Mouse (Mus musculus) E14TG2a.4 (cell line): ENCODE results near the gene Sfxn1.
A peak's percentile ranks its signal among the peaks of the same experiment; 100 is the strongest.

Source experiments
- H3K27me3 ChIP-seq: 2 replicates; pipeline ENCODE4 v1.6.1; 2014; ENCODE audit warnings: low read length, control low read depth; ENCODE audit not compliant: insufficient read depth
- H3K36me3 ChIP-seq: 2 replicates; pipeline ENCODE4 v1.6.1; 2014; ENCODE audit warnings: low read length, control low read depth; ENCODE audit not compliant: insufficient read depth
- H3K4me1 ChIP-seq: replicated peaks from 2 replicates; pipeline ENCODE4 v1.6.1; 2014; ENCODE audit warnings: low read depth, low read length, control low read depth
- H3K4me3 ChIP-seq: replicated peaks from 2 replicates; pipeline ENCODE4 v1.5.1; 2014; ENCODE audit warnings: mild to moderate bottlenecking, low read length
- H3K9me3 ChIP-seq: 2 replicates; pipeline ENCODE4 v1.6.1; 2014; ENCODE audit warnings: low read length, control low read depth
- CTCF ChIP-seq: conservative IDR thresholded peaks from 2 replicates; pipeline ENCODE4 v1.5.1; 2014; ENCODE audit warnings: low read length
- NANOG ChIP-seq: IDR thresholded peaks from 2 replicates; pipeline ENCODE4 v1.6.1; 2014; ENCODE audit warnings: borderline replicate concordance, low read length, mixed read lengths
- POU5F1 ChIP-seq: IDR thresholded peaks from 2 replicates; pipeline ENCODE4 v1.6.1; 2014; ENCODE audit warnings: low read length, borderline replicate concordance

The Sfxn1 gene

GRCm38 (mm10) chr13:54051641-54052040, 20.0 kb upstream of the Sfxn1 start:
- no peak for TF ChIP-seq POU5F1
- TF ChIP-seq CTCF = no peak
- no peak for TF ChIP-seq NANOG
- Histone ChIP-seq H3K36me3 (no peaks in the 10 kb centered on the region), H3K27me3 (peaks cover 49% of the 10 kb centered on the region), H3K4me3 (no peak overlapping the region), H3K4me1 (peaks cover 14% of the 10 kb centered on the region), H3K9me3 (no peaks in the 10 kb centered on the region)

GRCm38 (mm10) chr13:54054962-54055361, 16.7 kb upstream of the Sfxn1 start:
- peaks cover 14% of the 10 kb centered on the region for H3K4me1 ChIP-seq
- no peaks in the 10 kb centered on the region for H3K9me3 ChIP-seq
- H3K4me3 ChIP-seq = peak overlapping the region; percentile 81
- TF ChIP-seq CTCF (no peak), POU5F1 (no peak), NANOG (no peak)
- no peaks in the 10 kb centered on the region for H3K36me3 ChIP-seq
- H3K27me3 ChIP-seq = peaks cover 59% of the 10 kb centered on the region

GRCm38 (mm10) chr13:54055448-54055861, 16.2 kb upstream of the Sfxn1 start, which contains the start of gene Drd1:
TSS of gene Drd1 (minus strand) at chr13:54055705.
- H3K9me3 ChIP-seq = no peaks in the 10 kb centered on the region
- peaks cover 14% of the 10 kb centered on the region for H3K4me1 ChIP-seq
- H3K27me3 ChIP-seq = peaks cover 58% of the 10 kb centered on the region
- no peaks in the 10 kb centered on the region for H3K36me3 ChIP-seq
- TF ChIP-seq POU5F1 (no peak), CTCF (peak; percentile 67)
- H3K4me3 ChIP-seq = peak within 1 kb of the TSS; percentile 81

- H3K4me3 ChIP-seq = no peak overlapping the region
- no peaks in the 10 kb centered on the region for H3K9me3 ChIP-seq
- TF ChIP-seq POU5F1 (no peak), CTCF (no peak), NANOG (no peak)
- no peaks in the 10 kb centered on the region for H3K4me1 ChIP-seq
- peaks cover 33% of the 10 kb centered on the region for H3K27me3 ChIP-seq
- no peaks in the 10 kb centered on the region for H3K36me3 ChIP-seq
Measured at GRCm38 (mm10) chr13:54062068-54062467, 9.6 kb upstream of the Sfxn1 start.

- H3K27me3 ChIP-seq = peaks cover 25% of the 10 kb centered on the region
- no peaks in the 10 kb centered on the region for H3K9me3 ChIP-seq
- no peak overlapping the region for H3K4me3 ChIP-seq
- peaks cover 12% of the 10 kb centered on the region for H3K4me1 ChIP-seq
- no peaks in the 10 kb centered on the region for H3K36me3 ChIP-seq
- TF ChIP-seq NANOG (no peak), CTCF (peak; percentile 62)
Measured at GRCm38 (mm10) chr13:54063292-54063691, 8.4 kb upstream of the Sfxn1 start.

GRCm38 (mm10) chr13:54066081-54066746, 5.5 kb upstream of the Sfxn1 start:
- Histone ChIP-seq H3K9me3 (no peaks in the 10 kb centered on the region), H3K4me3 (no peak overlapping the region), H3K27me3 (peaks cover 36% of the 10 kb centered on the region), H3K4me1 (peaks cover 26% of the 10 kb centered on the region), H3K36me3 (no peaks in the 10 kb centered on the region)
- TF ChIP-seq POU5F1 (no peak), CTCF (no peak), NANOG (no peak)

GRCm38 (mm10) chr13:54067617-54068166, 4.0 kb upstream of the Sfxn1 start:
- Histone ChIP-seq H3K4me1 (peaks cover 31% of the 10 kb centered on the region), H3K27me3 (peaks cover 36% of the 10 kb centered on the region), H3K36me3 (no peaks in the 10 kb centered on the region), H3K9me3 (no peaks in the 10 kb centered on the region), H3K4me3 (no peak overlapping the region)
- TF ChIP-seq NANOG = no peak
- peak; percentile 41; the same call in 1 of the 2 replicates for TF ChIP-seq POU5F1
- no peak for TF ChIP-seq CTCF

- peaks cover 59% of the 10 kb centered on the region for H3K4me1 ChIP-seq
- TF ChIP-seq NANOG (no peak), POU5F1 (no peak), CTCF (no peak)
Measured at GRCm38 (mm10) chr13:54071011-54071410, 658 bp upstream of the Sfxn1 start.

GRCm38 (mm10) chr13:54072526-54073057, 923 bp downstream of the Sfxn1 start:
- peaks cover 20% of the 10 kb centered on the region for H3K27me3 ChIP-seq
- H3K9me3 ChIP-seq = no peaks in the 10 kb centered on the region
- no peak for TF ChIP-seq POU5F1
- no peak for TF ChIP-seq NANOG
- TF ChIP-seq CTCF = no peak
- peak overlapping the region; percentile 93 for H3K4me3 ChIP-seq
- H3K36me3 ChIP-seq = peaks cover 36% of the 10 kb centered on the region
- H3K4me1 ChIP-seq = peaks cover 70% of the 10 kb centered on the region

More at GRCm38 (mm10) chr13:54071011-54071410, 658 bp upstream of the Sfxn1 start:
- no peaks in the 10 kb centered on the region for H3K9me3 ChIP-seq
- H3K36me3 ChIP-seq = peaks cover 20% of the 10 kb centered on the region
- peak overlapping the region; percentile 93 for H3K4me3 ChIP-seq
- peaks cover 24% of the 10 kb centered on the region for H3K27me3 ChIP-seq
